Mouse (Mus musculus) bone marrow macrophage, adult 2 months (primary cell): ENCODE measurements around the gene B3gnt3.

Experiments
- CTCF ChIP-seq: IDR thresholded peaks from 2 replicates; pipeline ENCODE4 v1.5.1; 2012; ENCODE audit warnings: low read depth, mild to moderate bottlenecking, low read length, moderate library complexity
- POLR2A ChIP-seq: IDR thresholded peaks from 2 replicates; pipeline ENCODE4 v1.6.1; 2012; ENCODE audit warnings: mild to moderate bottlenecking, low read depth, low read length, borderline replicate concordance

DNA sequence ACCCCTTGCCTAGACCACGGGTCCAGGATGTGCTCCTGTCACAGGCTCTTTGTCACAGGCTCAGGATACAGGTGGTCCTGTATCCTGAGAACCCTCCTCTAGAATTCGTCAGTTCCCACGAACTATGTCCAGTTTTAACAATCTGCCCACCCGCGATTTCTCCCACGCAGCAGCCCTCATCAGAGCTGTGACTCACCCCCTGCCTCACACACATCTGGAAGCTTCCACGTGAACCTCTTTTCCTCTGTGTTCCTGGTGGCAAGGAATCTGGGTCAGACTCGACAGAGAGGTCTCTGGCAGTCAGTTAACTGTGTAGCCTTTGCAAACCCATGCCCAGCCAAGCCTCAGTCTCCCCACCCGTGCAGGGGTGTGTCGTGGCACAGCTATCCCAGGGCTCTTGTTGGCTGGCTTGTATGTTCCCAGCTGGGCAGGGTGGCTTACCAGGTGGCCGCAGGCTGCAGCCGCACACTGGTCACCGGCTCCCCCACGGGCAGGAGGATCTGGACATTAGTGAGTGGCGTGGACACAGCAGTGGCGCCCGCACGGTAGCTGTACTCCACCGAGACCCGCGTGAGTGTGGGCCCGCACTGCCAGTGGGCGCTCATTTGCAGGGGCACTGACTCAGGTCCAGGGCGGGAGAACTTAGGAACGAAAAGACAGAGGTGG lies 7.7 kb upstream of the B3gnt3 start:
- no peak for TF ChIP-seq CTCF
- no peak for TF ChIP-seq POLR2A
